Mouse (Mus musculus) kidney, adult 2 months (tissue): ENCODE data around the gene Pmel.

ENCODE experiments used
- CTCF ChIP-seq: fragments of 200-500 bp; conservative IDR thresholded peaks from 2 replicates; pipeline ENCODE4 v1.5.1; 2011; ENCODE audit warnings: low read depth, mild to moderate bottlenecking, control low read depth, low read length, moderate library complexity, mixed read lengths; ENCODE audit not compliant: insufficient read depth, insufficient read length
- POLR2A ChIP-seq: fragments of 200-500 bp; IDR thresholded peaks from one replicate; pipeline ENCODE4 v1.6.1; 2011; ENCODE audit warnings: low read depth, low read length, control low read depth

DNA sequence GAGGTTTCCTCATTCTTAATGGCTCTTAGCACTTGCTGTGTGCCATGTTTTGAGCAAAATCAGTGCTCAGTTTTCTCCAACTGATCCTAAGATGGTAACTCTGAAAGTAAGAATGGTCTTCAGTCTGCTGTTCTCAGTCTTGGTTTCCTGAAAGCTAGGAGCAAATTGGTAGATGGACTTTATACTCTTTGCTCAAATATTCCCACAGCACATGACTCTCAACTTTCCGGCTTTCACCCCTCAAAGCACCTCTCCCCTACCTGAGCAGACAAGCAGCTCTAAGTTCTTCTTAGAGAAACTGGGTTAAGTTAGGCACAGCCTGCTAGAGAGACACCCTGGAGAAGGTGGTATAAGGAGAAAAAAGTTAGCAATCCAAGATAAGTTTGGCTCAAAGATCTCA lies 47.3 kb upstream of the Pmel start:
- TF ChIP-seq CTCF (no peak), POLR2A (no peak)
